Mouse (Mus musculus): ENCODE measurements around the gene Scai.

GRCm38 (mm10) chr2:39220010-39220409, 29.5 kb upstream of the Scai start:
- TF ChIP-seq POLR2A (IDR thresholded peaks at IDR 0.05; ENCODE audit: low read depth, low read length) (no peak), CTCF (IDR thresholded peaks at IDR 0.05; ENCODE audit: borderline replicate concordance, insufficient read depth, low read length) (no peak)

All from embryonic fibroblast, embryonic 13.5 days (primary cell).